Mouse (Mus musculus) CD4-positive, CD25-positive, alpha-beta regulatory T cell, adult 2 months (primary cell): Measurements from ENCODE around the gene Cd46.
A peak's percentile ranks its signal among the peaks of the same experiment; 100 is the strongest.

ENCODE experiments used
- DNase-seq: peaks from one replicate; pipeline ENCODE4 v3.0.0-alpha.2; 2012; ENCODE audit warnings: low read depth, low spot score

The Cd46 gene

DNA sequence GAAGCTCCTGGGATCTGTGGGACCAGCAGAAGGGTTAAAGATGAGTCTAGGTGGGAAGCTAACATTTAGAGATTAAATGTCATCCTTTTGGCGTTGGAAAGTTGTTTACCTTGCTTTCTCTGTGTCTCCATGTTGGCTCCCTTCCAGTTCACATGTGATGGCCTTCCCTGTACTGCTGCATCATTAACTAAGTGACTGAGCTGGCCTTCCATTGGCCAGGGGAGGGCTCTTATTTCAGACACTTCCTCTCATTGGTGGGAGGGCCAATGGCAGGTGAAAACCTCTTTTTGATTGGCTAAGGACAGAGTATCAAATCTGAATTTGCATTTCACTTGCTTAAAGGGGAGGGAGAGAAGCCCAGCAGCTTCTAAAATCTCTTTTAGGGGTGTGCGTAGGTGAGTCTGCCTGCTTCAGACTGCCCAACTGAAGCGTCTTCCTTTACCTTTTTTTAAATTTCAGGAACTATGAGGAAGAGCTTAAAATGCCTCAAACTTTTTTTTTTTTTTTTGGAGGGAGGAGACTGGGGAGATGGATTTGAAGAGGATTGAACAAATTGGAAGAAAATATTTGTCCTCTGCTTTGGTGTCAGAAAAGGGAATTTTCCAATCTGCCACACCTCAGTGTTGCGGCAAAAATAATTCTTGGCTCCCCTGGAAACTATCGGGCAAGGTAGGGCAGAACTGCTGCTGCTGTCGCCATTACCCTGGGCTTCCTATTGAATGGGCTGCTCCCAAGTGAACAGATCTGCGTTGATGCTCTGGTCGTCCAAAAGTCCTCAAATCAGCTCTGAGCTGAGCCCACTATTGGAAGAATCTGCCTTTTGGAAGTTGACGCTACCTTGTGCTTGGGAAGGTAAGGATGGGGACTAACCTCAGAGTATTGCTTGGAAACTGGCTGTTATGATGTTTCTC is 73.7 kb downstream of the Cd46 start:
- no peak for DNase-seq

DNA sequence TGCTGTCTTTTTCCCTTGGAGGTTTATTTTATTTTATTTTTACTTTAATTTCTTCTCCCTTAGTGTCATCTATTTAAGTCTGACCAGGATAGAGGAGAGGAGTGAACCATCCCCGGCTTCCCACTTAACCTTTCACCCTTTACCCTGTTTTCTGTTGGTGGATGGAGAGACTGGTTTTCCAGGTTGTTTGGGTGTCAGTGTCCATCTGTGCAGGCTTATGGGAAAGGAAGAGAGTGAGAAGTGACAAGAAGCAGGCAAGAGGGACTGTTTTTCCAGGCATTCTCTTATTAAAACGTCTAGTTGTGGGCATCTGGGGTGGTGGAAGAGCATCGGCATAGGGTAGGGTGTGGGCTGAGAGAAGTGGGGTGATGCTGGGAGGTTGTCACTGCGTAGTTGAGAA is 74.4 kb downstream of the Cd46 start:
- DNase-seq: no peak

DNA sequence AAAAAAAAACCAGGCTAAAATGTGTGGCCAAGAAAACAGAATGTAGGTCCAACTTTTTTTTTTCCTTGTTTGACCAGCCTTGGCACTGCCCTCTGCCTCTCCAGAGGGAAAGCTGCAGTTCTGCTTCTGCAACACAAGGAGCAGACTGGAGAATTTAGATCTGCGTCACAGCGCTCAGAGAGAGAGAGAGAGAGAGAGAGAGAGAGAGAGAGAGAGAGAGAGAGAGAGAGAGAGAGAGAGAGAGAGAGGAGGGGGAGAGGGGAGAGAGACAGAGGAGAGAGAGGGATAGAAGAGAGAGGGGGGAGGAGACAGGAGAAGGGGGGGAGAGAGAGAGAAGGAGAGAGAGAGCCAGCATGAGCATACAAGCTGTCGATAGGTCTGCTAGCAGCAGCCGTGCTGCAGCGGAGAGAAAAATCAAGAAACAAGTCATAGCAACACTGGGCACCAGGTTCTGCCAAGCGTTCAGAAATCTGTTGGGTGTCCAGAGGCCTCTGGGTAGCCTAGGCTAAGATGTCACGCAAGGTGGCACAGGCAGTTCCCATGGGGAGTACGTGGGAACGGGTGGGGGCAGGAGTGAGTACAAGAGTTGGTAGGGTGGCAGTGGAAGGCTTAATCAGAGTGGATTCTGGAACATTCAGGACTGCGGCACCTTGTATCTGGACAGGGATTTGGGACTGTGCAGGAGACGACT is 75.1 kb downstream of the Cd46 start:
- no peak for DNase-seq

GRCm38 (mm10) chr1:195015281-195015680 is 76.8 kb downstream of the Cd46 start:
- no peak for DNase-seq

GRCm38 (mm10) chr1:195014201-195014885 is 77.7 kb downstream of the Cd46 start:
- DNase-seq: no peak

- DNase-seq: no peak
Measured at GRCm38 (mm10) chr1:195012531-195012930, 79.5 kb downstream of the Cd46 start.

DNA sequence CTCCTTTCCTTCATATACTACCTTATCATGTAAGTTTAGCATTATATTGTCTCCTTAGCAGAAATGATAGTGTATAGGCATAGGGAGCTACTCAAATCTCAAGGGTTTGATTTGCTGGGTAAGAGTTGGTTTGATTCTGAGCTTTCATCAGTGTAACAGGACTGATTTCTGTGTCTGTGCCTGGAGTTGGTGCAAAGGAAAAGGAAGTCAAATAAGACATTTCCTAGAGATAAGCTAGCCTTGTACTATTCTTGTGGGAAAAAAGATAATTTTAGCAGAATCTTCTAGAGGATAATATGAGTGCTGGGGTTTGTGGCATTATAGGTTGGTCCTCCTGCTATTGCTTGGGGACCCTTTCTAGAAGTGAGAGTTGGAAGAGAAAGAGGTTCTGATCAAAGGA is 85.8 kb downstream of the Cd46 start:
- no peak for DNase-seq

GRCm38 (mm10) chr1:195004194-195004593 is 87.9 kb downstream of the Cd46 start:
- DNase-seq: no peak

DNA sequence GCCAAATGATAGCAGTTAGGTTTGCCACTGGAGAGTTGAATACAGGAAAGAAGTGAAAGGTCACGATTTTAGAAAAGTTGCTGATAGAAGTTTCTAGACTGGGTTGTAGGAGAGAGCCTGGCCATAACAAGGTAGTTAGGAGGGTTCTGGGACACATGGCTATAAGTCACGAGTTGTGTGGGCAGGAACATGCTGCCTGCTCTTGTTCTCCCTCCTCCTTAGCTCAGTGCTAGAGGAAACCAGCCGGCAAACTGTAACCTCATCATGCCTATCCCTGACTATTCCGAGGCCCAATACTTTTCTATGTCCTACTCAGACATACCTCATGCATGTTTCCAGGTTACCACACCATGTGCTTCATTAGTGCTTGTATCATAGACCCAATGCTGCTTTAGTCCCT is 88.7 kb downstream of the Cd46 start:
- DNase-seq: no peak

GRCm38 (mm10) chr1:194998396-194998795 is 93.7 kb downstream of the Cd46 start:
- DNase-seq: no peak

DNA sequence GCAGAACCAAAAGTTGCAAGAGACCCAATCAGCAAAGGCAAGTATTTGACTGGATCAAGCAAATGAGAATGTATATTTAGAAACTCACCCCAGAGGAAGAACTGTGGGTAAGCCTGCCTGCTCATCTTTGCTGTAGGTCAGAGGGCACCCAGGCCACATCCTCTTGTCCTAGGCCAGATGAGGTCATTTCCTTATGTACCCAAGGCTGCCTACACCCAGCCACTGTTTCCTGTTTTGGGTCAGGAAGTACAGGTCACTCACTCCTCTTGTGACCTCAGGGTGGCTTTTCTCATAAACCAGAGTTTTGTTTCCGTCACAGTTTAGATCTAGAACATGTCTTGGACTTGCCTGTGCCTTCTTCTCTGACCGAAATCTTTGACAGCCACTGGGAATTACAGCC is 96.9 kb downstream of the Cd46 start:
- DNase-seq: peak; percentile 48

DNA sequence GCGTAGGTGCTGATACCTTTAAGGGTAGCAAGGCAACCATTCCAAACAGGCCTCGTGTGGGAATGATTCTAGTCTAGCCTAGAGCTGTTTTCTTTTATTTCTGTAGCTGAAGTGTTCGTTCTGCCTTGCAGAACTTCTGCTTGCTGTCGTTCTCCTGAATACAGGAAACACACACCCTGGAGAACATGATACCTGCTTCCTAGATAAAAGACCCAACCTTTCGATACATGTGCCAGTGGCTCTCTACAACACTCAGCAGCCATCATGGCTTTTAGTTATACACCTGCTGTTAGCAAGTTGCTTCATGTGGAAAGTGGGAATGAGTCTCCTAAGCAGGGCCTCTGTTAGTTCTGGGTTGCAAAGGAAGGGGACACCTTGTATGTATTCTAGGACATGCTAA is 97.8 kb downstream of the Cd46 start:
- DNase-seq: no peak

DNA sequence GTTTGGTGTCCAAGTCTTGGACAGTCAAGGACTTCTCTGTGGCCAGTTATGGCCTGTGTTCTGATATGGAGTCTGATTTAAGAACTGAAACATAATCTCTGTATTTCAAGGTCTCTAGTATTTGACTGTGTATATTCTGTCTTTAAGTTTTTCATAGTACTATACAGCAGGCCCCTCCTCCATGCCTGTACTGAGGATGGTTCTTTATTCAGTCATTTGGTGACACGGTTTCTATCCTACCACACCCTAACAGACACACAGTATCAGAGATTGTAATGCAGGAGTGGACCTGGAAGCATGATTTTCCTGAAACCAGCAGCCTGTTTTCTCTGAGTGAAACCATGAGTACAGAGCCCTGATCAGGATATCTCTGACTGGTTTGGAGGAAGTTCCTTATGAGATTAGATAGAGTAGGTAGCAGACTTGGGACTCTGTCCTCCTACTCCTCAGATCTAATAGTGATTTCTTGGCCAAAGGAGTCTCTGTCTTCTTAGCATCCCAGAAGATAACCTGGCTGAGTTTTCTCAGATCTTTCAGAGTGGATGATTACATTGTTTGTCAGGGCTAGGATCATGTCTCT is 98.5 kb downstream of the Cd46 start:
- DNase-seq: no peak

DNA sequence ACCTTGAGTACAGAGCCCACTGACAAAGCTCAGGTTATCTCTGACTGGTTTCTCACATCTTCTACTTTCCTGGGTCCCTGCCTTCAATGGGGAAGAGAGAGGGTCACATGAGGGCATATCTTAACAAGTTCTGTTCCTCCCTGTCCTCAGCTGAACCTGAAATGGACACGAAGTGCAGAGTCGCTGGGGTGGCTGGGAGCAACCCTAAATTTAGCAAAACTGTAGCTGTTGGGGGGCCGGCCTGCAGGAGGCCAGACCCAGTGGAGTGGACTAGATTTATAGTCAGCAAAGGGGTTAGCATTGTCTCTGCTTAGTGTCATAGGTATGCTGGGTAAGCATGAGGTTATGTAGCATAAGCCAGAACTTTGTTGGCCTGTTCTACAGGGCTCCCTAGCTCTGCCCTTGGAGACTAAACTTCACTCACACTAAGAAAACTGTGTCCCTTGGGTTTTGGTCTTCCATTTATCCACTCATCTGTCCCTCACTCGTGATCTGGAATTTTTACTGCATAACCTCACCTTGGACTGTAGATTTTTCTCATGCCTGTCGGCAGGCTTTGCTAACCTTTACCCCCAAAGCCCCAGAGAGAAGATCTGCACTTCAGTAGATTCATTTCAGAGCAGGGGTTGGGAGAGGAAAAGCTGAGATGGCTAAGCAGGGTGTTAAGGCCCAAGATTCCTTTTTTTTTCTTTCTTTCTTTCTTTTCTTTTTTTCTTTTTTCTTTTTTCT is 99.3 kb downstream of the Cd46 start:
- no peak for DNase-seq

DNA sequence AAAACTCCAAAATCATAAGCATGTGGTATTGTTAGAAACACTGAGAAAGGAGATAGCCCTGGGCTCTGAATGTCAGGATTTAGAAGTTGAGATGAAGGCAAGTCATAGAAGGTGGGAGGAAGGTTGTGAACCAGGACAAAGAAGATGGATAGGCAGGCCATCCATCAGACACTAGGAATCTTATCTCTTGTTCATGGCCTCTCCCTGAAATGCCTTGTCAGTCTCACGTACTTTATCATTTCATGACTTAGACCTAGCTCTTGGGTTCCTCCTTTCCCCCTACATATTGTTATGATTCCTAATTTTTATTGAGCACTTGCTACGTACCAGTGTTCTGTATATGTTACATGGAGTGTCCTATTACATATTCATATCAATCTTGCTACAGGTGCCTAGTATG is 100.4 kb downstream of the Cd46 start:
- no peak for DNase-seq

- no peak for DNase-seq
Measured at GRCm38 (mm10) chr1:194990976-194991375, 101.1 kb downstream of the Cd46 start.

- no peak for DNase-seq
Measured at GRCm38 (mm10) chr1:194989024-194989423, 103.0 kb downstream of the Cd46 start.
